Mouse (Mus musculus) ES-Bruce4 (cell line): ENCODE measurements around the gene Knstrn.

Source experiments
- CTCF ChIP-seq: IDR thresholded peaks from one replicate; pipeline ENCODE4 v1.8.1; 2011; ENCODE audit warnings: low read depth, low read length
- EP300 ChIP-seq: IDR thresholded peaks from 2 replicates; pipeline ENCODE4 v1.6.1; 2011; ENCODE audit warnings: low read depth, low read length; ENCODE audit not compliant: insufficient read depth

DNA sequence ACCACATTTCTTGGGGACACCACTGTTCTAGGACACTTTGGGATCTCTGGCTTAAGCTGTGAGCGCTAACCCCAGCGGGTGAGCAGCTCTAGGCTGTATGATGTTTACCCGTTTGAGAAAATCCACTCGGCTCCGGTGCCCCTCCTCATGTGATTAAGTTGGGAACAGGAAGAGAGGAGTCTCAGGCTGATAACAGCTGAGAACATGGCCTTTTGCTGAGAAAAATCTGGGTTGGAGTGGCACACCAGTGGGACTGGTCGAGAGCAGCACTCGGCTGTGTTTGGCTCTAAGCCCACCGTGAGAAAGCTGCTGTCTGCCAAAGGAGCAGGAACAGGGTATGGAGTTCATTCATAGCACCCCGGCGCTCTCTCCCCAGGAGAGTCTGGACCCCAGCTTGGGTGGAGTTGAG, 89.5 kb downstream of the Knstrn start:
- TF ChIP-seq CTCF (no peak), EP300 (no peak)
